Mouse (Mus musculus) cerebellum, adult 18-20 months (tissue): ENCODE measurements around the gene Txnrd1.

Experiments used
- DNase-seq, 2 experiments: peaks; one replicate each; pipeline ENCODE4 v3.0.0; 2021

Txnrd1 gene

GRCm38 (mm10) chr10:82833926-82834325, at the start of gene Txnrd1:
Gene Txnrd1 (plus strand): TSS chr10:82833951.
- no peak for DNase-seq

GRCm38 (mm10) chr10:82789181-82789580, 44.6 kb upstream of the Txnrd1 start:
- DNase-seq = no peak

- DNase-seq = no peak
Measured at GRCm38 (mm10) chr10:82790504-82790903, 43.2 kb upstream of the Txnrd1 start.

GRCm38 (mm10) chr10:82791713-82792112, 42.0 kb upstream of the Txnrd1 start:
- DNase-seq = no peak

GRCm38 (mm10) chr10:82792311-82792710, 41.4 kb upstream of the Txnrd1 start:
- DNase-seq = no peak

- DNase-seq = peak; percentile 74 to 87
Measured at GRCm38 (mm10) chr10:82795071-82795731, 38.5 kb upstream of the Txnrd1 start.

GRCm38 (mm10) chr10:82795767-82796166, 38.0 kb upstream of the Txnrd1 start:
- DNase-seq = peak; percentile 13 to 28

GRCm38 (mm10) chr10:82796471-82797118, 37.2 kb upstream of the Txnrd1 start:
- DNase-seq = no peak

- no peak for DNase-seq
Measured at GRCm38 (mm10) chr10:82797119-82797491, 36.6 kb upstream of the Txnrd1 start.

- no peak for DNase-seq
Measured at GRCm38 (mm10) chr10:82798312-82798933, 35.3 kb upstream of the Txnrd1 start.

GRCm38 (mm10) chr10:82800094-82800493, 33.7 kb upstream of the Txnrd1 start:
- DNase-seq = no peak

- DNase-seq = no peak
Measured at GRCm38 (mm10) chr10:82804396-82804795, 29.4 kb upstream of the Txnrd1 start.

GRCm38 (mm10) chr10:82805111-82805510, 28.6 kb upstream of the Txnrd1 start:
- DNase-seq = no peak

GRCm38 (mm10) chr10:82806414-82806813, 27.3 kb upstream of the Txnrd1 start:
- DNase-seq = no peak

- DNase-seq = no peak
Measured at GRCm38 (mm10) chr10:82807238-82807637, 26.5 kb upstream of the Txnrd1 start.

GRCm38 (mm10) chr10:82808155-82808554, 25.6 kb upstream of the Txnrd1 start:
- DNase-seq = no peak

GRCm38 (mm10) chr10:82808891-82809290, 24.9 kb upstream of the Txnrd1 start:
- no peak for DNase-seq

GRCm38 (mm10) chr10:82809352-82809751, 24.4 kb upstream of the Txnrd1 start:
- no peak for DNase-seq

GRCm38 (mm10) chr10:82811855-82812431, 21.8 kb upstream of the Txnrd1 start:
- DNase-seq = peak; percentile 69 to 87

GRCm38 (mm10) chr10:82814096-82814970, 19.4 kb upstream of the Txnrd1 start:
- no peak for DNase-seq

GRCm38 (mm10) chr10:82816441-82816840, 17.3 kb upstream of the Txnrd1 start:
- DNase-seq = no peak

- no peak for DNase-seq
Measured at GRCm38 (mm10) chr10:82817514-82817913, 16.2 kb upstream of the Txnrd1 start.

GRCm38 (mm10) chr10:82817936-82818335, 15.8 kb upstream of the Txnrd1 start:
- DNase-seq = no peak
